Mouse (Mus musculus): ENCODE results near the gene G0s2.

Gene G0s2

DNA sequence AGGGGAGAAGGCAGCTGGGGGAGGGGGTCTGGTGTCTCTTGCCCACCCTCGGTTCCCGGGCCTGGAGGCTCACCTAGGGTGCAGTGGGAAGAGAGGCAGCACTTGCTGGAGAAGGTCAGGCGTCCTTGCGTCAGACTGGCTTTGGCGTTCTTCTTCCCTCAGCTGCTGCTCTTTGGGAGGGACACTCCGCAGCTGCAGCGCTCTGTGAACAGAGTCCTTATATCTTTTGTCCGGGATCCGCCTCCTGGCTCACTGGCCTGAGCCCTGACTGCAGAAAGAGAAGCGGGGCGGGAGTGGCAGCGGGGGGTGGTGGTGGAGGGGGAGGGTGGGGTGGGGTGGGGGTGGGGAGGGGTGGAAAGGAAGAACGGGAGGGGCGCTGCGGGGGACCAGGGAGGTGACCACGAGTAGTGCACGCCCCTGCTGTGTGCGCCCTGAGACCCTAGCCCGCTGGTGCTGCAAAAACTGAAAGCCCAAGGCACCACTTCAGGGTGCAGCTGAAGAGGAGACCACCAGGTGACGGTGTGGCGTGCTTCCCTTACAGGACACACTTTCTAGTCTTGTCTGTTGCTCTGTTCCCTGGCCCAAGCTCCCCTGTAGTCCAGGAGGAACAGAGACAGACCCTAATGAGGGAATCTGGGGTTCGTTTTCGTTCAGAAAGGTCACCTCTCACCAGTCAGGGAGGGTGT is at the start of gene G0s2:
Gene G0s2 (minus strand): TSS at position 302 of the 686 bp plus-strand sequence.
- peak; percentile 36 for DNase-seq (ENCODE audit: low read depth, low spot score)

DNA sequence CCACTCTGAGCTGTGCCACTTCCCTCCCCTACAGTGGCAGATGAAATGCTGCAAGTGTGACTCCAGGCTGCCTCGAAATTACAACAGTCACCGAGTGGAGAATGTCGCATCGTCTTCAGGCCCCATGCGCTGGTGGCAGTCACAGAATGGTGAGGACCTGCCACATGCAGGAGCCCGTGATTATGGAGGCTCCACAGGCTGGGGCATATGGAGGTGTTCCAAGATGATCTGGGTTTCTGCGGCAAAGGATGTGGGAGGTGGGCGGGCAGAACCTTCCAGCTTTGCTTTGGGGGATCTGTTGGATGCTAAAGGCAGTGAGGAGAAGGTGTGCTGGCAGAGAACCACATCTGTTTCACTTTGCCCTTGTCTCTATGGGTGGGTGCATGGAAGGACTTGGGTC is 47.4 kb upstream of the G0s2 start:
- no peak for DNase-seq (ENCODE audit: low read depth, low spot score)

DNA sequence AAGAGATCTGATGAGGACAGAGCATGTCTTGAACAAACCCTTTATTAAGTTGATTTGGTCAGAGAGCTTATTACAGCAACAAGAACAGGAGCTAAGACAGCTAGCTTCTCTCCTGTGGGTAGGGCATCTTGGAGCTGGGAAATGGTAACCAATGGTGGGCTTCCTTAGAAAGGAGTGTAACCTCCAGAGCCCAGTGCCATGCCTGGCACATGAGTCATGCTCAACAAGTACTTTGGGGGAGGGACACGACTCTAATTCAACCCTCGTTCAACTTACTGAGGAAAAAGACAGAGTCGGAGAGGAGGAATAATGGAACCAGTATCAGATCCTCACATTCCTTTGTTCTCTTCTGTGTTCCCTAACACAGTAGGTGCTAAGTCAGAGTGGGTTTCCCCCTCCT is 46.7 kb upstream of the G0s2 start:
- DNase-seq (ENCODE audit: low read depth, low spot score) = no peak

DNA sequence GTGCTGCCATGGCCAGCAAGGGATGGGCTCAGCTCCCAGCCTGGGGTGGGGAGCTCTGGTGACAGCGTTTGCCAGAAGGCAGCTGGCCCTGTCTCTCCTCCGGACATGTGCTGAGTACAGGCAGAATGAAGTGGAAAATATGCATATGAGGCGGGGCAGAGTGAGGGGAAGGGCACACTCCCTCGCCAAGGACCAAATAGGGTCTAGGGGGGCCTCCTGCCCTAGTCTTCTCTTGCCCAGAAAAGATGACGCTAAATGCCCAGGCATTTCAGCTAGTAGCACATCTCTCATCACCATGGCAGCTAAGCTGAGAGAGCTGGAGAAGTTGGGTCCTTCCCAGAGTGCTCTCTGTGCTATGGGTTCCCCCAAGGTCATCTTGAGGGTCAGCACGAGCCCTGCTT is 44.1 kb upstream of the G0s2 start:
- no peak for DNase-seq (ENCODE audit: low read depth, low spot score)

DNA sequence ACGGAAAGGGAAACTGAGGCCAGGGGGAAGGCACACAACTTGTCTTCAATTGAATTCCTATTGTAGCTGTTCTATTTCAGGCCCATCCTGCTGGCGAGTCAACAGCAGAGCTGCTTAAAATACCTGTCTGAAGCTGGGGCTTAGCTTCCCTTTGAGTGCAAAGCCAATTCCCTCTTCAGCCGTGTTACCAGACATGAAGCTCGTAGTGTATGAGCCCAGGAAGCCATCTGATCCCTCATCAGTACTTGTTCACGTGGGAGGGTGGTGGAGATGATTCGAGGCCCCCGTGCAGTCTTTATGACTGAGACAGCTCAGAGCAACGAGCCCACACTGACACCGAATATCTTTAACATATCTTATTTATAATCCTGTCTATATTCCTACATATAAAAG is 43.3 kb upstream of the G0s2 start:
- no peak for DNase-seq (ENCODE audit: low read depth, low spot score)

DNA sequence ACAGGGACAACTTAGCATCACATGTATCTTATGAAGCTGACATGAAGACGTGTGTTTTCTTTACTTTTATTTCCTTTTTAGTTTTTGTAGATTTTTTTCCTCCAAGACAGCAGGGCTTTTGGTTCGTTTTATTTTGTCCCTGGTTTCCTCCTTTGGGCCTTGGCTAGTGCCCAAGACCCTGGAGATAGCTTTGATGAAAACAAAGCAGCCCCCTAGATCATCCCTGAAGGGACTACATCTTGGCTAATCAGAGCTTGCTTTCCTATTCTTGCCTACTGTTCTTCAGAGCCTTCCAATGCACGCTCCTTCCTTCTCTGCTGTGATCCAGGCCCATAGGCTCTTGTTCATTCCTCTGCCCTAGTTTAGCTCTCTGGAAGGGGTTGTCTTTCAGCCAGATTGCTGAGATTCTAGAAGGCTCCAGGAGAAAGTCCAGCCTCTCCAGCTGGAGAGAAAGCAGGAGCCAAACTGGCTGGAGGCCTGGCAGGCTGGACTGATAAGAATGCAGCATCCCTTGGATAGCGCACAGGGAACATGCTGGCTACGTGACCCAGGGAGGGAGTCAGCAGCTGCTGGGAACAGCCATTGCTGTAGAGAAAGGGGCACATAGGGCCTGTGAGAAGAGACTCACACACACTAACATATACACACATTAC is 42.8 kb upstream of the G0s2 start:
- DNase-seq (ENCODE audit: low read depth, low spot score) = no peak

DNA sequence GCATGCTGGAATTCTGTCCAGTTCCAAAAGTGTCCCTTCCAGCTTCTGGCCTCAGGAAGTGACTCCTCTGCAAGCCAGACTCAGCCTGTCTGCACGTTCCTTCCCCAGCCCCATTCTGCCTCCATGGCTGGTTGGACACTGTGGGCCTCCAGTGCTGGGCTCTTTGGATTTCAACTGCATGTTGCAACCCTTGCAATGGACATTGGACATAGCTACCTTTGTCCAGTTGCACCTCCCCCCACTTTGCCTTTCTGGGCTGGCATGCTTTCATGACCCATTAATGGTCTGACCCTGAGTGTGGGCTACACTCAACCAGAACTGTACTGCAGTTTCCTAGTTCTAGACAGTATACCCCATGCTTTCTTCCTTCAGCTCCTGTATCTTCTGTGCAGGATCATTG is 38.6 kb upstream of the G0s2 start:
- DNase-seq (ENCODE audit: low read depth, low spot score) = no peak

DNA sequence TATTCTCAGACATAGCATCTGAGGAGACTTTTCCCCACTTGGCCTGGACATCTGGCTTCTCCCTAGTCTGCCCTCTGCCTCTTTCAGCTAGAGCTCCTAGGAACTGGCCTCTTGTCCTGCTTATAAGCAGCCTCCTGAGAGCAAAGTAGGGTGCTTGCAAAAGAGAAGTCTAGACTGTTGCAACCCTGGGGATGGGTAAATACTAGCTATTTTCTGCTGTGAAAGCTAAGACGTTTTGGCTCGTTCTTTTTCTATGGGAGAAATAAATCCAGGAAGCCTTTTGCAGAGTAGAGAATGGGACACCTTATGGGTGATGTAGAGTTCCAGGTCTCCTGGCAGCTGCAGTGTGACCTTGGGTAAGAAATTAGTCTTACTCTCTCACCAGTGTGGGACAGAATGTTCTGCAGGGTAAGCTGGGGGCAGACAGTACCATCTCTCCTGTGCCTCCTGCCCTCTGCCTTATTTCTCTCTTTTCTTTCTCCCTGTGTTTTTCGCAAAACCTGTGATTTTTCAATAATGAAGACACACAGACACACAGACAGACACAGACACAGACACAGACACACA is 37.6 kb upstream of the G0s2 start:
- no peak for DNase-seq (ENCODE audit: low read depth, low spot score)

DNA sequence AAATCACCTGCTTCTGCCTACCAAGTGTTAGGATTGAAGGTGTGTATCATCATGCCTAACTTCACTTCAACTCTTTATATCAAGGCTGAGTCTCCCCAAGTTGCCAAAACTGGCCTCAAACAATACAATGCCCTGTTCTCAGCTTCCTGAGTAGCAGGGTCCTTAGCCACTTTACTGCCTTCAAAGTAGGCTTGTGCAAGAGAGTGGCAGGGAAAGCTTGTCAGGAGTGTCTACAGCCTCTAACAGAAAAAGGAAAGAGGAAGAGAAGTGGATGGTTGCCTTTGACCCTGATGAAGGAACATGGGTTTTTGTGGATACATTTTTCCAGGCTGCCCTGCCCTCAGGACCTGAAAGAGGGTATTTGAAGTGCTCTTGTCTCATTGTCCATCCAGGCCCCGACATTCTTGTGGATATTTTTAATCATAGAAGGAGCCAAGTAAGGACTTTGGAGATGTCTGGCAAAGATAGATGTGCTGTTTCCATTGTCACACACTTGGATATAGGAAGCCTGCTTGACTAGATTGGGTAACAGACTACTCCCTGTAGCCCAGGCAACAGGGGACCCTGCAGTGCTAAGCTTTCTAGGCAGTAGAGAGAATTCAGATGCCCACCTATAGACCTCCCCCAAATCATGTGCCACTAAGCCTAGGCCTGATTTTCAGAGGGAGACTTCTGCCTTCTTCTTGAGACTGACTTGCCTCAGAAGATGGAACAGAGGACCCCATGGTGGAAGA is 36.9 kb upstream of the G0s2 start:
- no peak for DNase-seq (ENCODE audit: low read depth, low spot score)

DNA sequence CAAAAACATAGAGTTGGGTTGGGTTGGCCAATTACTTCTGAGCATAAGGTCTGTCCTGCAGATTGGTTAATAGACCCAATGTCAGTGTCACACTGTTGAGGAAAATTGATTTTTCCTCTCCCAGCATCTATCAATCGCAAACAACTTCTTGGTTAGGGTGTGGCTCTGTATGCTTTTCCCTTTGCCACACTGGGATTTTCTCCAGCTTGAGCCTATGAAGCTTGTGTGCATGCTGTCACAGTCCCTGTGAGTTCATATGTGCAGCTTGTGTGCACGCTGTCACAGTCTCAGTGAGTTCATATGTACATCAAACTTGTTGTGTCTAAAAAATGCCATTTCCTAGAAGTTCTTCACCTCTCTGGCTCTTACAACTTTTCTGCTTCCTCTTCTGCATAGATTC is 33.8 kb upstream of the G0s2 start:
- no peak for DNase-seq (ENCODE audit: low read depth, low spot score)

DNA sequence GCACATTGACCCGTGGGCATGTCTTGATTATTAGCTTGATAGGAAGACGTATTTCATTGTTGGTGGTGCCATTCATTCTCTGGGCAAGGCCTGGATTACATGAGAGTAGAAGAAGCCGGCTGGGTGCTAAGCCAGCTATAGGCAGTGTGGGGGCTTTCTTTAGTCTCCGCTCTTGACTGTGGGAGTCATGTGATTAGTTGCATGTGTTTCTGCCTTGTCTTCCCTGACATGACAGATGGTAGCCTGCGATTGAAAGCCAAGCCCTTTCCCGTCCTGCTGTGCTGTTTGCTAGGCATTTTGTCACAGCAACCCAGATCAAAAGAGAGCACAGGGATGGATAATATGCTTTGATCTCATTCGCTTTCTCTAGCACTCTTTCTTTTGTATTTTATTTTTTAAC is 32.4 kb upstream of the G0s2 start:
- DNase-seq (ENCODE audit: low read depth, low spot score) = no peak

DNA sequence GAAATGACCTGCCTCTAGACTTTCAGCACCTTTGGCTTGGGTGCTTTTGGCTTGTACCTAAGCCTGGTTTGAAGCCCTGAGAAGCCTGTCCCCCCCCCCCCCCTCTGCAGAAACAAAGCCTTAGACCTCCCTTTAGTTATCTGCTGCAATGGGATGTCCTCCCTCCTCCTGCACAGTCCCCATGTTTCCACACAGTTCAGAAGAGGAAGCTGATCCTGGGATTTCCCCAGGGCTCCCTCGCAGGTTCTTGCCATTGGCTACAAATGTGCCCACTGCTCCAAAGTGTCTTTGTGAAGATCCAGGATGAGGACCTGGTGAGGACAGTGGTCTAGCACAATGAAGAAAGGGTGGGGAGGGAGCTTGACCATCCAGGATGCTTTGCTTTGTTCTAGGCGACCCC is 30.1 kb upstream of the G0s2 start:
- DNase-seq (ENCODE audit: low read depth, low spot score) = no peak

DNA sequence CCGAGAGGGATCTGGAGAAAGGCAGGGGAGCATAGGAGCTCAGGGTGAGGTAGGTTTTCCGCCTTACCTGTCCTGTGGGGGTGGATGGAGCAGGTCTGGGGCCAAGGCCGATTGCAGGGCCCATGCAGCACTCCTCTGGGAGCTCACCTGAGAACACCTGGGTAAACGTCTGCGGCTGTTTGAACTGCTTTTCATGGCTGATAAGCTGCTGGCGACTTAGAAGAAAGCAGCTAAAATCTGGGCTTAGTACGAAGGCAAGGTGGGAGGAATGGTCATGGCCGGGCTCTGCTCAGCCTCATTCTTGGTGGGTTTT is 29.0 kb upstream of the G0s2 start:
- no peak for DNase-seq (ENCODE audit: low read depth, low spot score)

DNA sequence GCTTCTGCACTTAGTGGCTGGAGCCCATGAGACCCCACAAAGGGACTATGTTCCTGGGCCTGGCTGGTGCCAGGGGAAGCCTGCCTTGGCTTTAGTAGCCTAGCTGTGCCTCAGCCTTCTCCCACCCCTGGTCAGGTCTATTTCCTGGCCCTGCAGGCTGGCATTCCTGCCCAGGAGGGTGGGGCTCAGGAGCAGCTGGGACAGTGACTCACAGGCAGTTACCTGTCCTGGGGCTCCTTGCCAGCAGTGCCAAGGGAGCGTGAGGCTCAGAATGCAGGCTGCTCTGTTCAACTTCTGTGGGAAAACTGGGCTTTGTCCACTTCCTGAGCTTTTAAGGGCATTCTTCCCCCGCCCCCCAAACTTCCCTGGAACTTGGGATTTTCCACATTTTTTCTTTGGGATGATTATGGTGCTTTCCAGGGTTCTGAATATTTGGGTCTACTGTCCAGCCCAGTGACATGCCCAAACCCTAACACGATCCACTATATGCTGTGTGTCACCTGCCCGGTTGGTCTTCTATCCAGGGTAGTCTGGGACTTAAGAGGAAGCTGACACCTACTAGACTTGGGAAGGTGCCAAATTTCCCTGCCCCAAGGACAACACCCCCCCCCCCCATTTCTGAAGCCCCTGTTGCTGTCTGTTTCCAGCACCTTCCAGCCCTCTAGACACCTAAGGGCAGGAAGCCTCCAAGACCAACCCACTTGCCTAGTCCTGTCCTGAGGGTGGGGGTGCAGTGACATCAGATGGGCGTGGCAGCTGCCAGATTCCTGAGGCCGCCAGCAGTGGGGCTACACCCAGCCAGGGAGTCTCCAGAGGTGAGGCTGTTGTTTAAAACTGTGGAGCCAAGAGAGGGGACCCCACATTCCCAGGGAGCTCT is 28.4 kb upstream of the G0s2 start:
- DNase-seq (ENCODE audit: low read depth, low spot score) = no peak

DNA sequence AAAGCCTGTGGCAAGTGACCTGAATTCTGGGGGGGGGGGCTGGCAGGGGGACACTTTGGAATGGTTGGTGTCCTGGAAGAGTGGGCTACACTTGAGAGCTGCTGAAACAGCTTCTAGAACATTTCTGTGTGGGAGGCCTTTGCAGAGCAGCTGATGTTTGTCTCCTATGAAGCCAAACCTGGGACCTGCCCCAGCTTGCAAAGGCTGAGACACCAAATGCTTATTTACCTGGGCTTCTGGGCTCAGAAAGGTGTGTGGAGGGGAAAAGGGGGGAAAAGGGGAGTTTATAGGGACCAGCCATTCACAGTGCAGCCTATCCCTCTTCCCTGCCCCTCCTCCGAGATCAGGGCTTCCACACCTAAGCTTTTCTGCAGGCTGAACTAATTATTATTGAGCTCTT is 27.0 kb upstream of the G0s2 start:
- DNase-seq (ENCODE audit: low read depth, low spot score) = no peak

DNA sequence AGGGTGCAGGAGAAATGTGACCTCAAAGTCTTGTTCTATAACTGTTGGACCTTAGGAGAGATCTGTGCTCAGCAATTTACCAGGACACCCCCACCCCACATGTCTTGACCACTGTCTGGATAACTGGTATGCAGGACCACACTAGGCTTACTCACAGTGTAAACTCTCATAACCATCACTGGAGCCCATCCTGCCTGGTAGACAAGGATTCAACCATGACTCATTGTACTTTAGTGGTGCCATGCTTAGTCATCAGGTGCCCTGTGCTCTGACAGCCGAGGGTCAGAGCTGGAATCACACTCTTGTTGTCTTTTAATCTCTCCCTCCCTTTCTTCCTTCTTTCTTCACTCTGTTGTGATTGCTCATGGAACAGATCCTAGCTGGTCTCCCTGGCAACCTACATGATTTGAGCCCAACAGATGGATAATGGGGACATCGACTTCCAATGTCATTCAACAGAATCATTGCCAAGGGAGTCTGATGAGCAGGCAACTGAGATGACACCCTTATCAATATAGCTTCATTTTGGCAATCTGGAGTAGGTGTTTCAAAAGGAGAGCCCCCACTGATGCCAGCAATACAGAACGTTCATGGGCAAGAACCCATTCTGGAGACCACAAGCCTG is 25.2 kb upstream of the G0s2 start:
- no peak for DNase-seq (ENCODE audit: low read depth, low spot score)

DNA sequence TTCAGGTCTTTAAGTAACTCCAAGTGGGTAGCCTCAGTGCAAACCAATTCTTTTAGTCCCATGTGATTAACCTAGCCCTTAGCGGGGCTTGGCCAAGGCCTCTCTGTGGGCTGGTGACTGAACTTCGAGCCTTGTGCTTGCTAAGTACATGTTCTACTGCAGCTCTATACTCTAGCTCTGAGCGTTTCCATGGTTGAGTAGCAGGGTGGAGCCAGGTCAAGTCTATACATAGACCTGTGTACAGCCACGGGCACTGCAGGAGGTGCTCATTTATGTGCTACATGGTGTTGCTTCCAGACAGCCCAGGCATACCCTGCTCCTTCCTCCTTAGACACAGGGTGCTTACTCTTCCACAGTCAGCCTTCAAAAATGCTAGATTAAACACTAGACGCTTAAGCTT is 22.9 kb upstream of the G0s2 start:
- no peak for DNase-seq (ENCODE audit: low read depth, low spot score)

DNA sequence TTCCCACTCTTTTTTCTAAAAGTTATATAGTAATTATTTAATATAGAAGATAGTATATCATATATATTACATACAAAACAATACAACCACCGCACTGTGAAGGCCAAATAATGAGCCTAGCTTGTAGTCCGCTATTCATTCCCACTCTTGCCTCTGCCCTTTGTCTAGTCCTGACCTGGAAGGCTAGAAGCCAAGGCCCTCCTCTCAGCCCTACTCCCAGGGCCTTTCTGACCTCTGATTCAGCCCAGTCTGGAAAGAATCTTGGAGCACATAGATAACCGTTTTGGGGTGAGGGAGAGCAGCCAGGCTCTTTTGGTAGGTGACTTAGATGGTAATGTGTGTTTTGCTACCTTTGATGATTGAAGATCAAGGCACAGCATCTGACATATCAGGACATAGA is 20.9 kb upstream of the G0s2 start:
- no peak for DNase-seq (ENCODE audit: low read depth, low spot score)

DNA sequence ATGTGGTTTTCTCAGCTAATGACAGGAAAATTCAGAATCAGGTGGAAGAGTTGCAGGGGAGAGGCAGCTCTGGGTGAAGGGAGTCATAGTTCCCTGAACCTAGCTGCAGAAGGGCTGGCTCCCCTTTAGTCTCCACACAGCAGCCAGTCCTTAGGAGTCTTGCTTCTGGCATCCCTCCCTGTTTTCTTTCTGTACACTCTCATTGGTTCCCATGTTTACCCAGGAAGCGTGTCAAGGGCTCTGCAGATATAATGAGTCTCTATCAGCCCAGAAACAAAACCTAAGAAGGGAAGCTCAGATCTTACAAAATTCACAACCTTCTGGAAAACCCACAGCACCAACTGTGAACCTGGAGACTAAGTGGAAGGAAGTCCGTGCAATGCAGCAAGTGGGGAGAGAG is 20.0 kb upstream of the G0s2 start:
- no peak for DNase-seq (ENCODE audit: low read depth, low spot score)

DNA sequence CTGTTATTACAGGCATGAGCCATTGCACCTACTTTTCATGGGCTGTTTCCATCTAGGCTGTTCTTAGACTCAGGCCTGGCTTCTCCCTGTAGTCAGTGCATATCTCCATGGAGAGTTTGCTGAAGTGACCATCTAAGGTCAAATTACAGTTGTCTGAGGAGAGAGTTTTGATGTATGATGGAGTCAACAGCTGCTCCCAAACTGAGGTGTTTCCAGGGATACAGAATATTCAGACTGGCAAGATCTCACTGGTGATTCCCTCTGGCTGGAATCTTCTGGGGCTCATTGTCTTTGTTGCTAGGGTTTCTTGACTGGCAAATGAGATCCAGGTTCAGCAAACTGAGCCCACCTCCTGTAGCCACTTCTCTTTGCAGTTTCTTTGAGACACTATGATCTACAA is 17.7 kb upstream of the G0s2 start:
- DNase-seq (ENCODE audit: low read depth, low spot score) = no peak

DNA sequence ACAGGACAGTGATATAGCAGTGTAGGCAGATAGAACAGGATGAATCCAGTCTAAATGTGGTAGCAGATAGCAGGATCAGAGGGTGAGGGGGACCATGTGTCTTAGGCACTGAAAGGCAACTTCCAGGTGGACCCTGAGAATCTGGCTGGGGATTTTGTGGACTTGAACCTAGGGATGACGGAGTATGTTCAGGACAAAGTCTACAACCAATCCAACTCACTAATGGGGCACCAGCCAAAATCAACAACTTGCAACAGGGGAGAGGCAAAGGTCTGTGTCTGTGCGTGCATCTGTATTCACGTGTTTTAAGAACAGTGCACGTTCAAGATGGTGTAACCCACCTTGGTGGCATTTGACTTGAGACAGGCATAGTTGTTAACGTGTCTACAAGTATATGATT is 16.9 kb upstream of the G0s2 start:
- no peak for DNase-seq (ENCODE audit: low read depth, low spot score)

DNA sequence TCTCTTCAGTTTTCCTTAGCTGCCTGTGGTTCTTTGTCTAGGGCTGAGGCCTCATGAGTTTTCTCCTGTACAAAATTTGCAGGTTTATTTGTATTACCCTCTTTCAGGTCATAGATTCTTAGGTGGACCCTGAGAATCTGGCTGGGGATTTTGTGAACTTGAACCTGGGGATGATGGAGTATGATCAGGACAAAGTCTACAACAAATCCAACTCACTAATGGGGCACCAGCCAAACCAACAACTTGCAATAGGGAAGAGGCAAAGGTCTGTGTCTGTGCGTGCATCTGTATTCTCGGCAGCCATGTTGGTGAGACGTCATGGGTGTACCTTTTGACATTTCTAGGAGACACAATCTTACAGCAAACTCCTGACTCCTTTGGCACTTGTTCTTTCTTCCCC is 16.1 kb upstream of the G0s2 start:
- DNase-seq (ENCODE audit: low read depth, low spot score) = no peak

All from embryo, embryonic 11.5 days (tissue).